Mouse (Mus musculus) ES-Bruce4 (cell line): ENCODE data around the gene Taf3.

Source experiments
- CTCF ChIP-seq: IDR thresholded peaks from one replicate; pipeline ENCODE4 v1.8.1; 2011; ENCODE audit warnings: low read depth, low read length
- EP300 ChIP-seq: IDR thresholded peaks from 2 replicates; pipeline ENCODE4 v1.6.1; 2011; ENCODE audit warnings: low read depth, low read length; ENCODE audit not compliant: insufficient read depth

- TF ChIP-seq CTCF (no peak), EP300 (no peak)
These were observed 112.4 kb downstream of the Taf3 start for GRCm38 (mm10) chr2:9935965-9936364.
